12 mouse cellular contexts compared by ENCODE assay signal in genomic region chr8:88227851-88228250, GRCm38 (mm10). TPM values are rescaled to one million over a fixed set of nuclear protein-coding genes. Genes with fewer than 3 reads are reported as not detected.
A peak's percentile ranks its signal among the peaks of the same experiment; 100 is the strongest.
DNase-seq lines count a peak whose midpoint lies in the region; ATAC-seq lines count a peak whose summit lies in the region.
"Had no signal": no experiment of that assay in that cellular context is flagged by ENCODE, and none has a peak within 500 bp of the region (broad histone marks: within the 10 kb centered on the region; RNA-seq: fewer than 3 reads in every experiment).

No protein-coding gene starts in this region.

- H3K4me1 ChIP-seq in hindbrain, embryonic 13.5 days (replicated peaks) = peaks cover 32% of the 10 kb centered on the region
- H3K4me1 ChIP-seq in hindbrain, embryonic 11.5 days (replicated peaks; ENCODE audit: control insufficient read depth, insufficient read depth, low read length) = peaks cover 16% of the 10 kb centered on the region
- H3K4me1 ChIP-seq in midbrain, embryonic 14.5 days (ENCODE audit: control insufficient read depth, insufficient read depth, low read length) = peaks cover 22% of the 10 kb centered on the region
- peaks cover 23% of the 10 kb centered on the region for H3K4me1 ChIP-seq in midbrain, embryonic 11.5 days (ENCODE audit: control insufficient read depth, insufficient read depth, low read length)
- peaks cover 13% of the 10 kb centered on the region for H3K4me1 ChIP-seq in stomach, embryonic 16.5 days (ENCODE audit: control insufficient read depth, insufficient read depth, low read length)

- H3K4me3 ChIP-seq in hindbrain, embryonic 13.5 days = no peak overlapping the region
- no peak overlapping the region for H3K4me3 ChIP-seq in hindbrain, embryonic 11.5 days (ENCODE audit: low read depth, low read length)
- no peak overlapping the region for H3K4me3 ChIP-seq in midbrain, embryonic 14.5 days (replicated peaks; ENCODE audit: low read depth, low read length)
- no peak overlapping the region for H3K4me3 ChIP-seq in midbrain, embryonic 11.5 days (ENCODE audit: low read depth, low read length)
- no peak overlapping the region for H3K4me3 ChIP-seq in stomach, embryonic 16.5 days (replicated peaks; ENCODE audit: low read length)
- H3K4me3 ChIP-seq: erythroblast, embryonic 14.5 days; left cerebral cortex, adult 2 months had no signal

- no peaks in the 10 kb centered on the region for H3K9me3 ChIP-seq in hindbrain, embryonic 13.5 days
- no peaks in the 10 kb centered on the region for H3K9me3 ChIP-seq in hindbrain, embryonic 11.5 days (ENCODE audit: control insufficient read depth, low read length)
- H3K9me3 ChIP-seq in midbrain, embryonic 14.5 days (ENCODE audit: control insufficient read depth, low read length) = no peaks in the 10 kb centered on the region
- H3K9me3 ChIP-seq in midbrain, embryonic 11.5 days (ENCODE audit: control insufficient read depth, low read length) = no peaks in the 10 kb centered on the region
- no peaks in the 10 kb centered on the region for H3K9me3 ChIP-seq in stomach, embryonic 16.5 days (replicated peaks; ENCODE audit: control insufficient read depth, low read length)

- ATAC-seq in cerebellum, adult (ENCODE audit: insufficient number of reproducible peaks, low FRiP score, low TSS enrichment) = 0 out of 2 replicates have a peak, but pooled peaks have one; percentile 56
- no peak for ATAC-seq in hindbrain, embryonic 13.5 days (ENCODE audit: low FRiP score)
- no peak for ATAC-seq in hindbrain, embryonic 11.5 days (ENCODE audit: low FRiP score)
- ATAC-seq in midbrain, embryonic 14.5 days (ENCODE audit: low FRiP score, low TSS enrichment) = no peak
- ATAC-seq in midbrain, embryonic 11.5 days (ENCODE audit: low FRiP score) = no peak
- ATAC-seq in stomach, embryonic 16.5 days (ENCODE audit: insufficient read depth, low FRiP score) = no peak

- WGBS in hindbrain, embryonic 13.5 days = 61% methylated on average over 6 of the region's 6 CpGs
- 67% methylated on average over 6 of the region's 6 CpGs for WGBS in hindbrain, embryonic 11.5 days
- WGBS in midbrain, embryonic 14.5 days = 68% methylated on average over 6 of the region's 6 CpGs
- WGBS in midbrain, embryonic 11.5 days = 63% methylated on average over 6 of the region's 6 CpGs
- WGBS in stomach, embryonic 16.5 days = 59% methylated on average over 6 of the region's 6 CpGs

- no peaks in the 10 kb centered on the region for H3K27me3 ChIP-seq in hindbrain, embryonic 13.5 days
- H3K27me3 ChIP-seq in hindbrain, embryonic 11.5 days (ENCODE audit: control insufficient read depth, insufficient read depth, low read length) = no peaks in the 10 kb centered on the region
- no peaks in the 10 kb centered on the region for H3K27me3 ChIP-seq in midbrain, embryonic 14.5 days (ENCODE audit: control insufficient read depth, insufficient read depth, low read length)
- no peaks in the 10 kb centered on the region for H3K27me3 ChIP-seq in midbrain, embryonic 11.5 days (ENCODE audit: control insufficient read depth, insufficient read depth, low read length)
- H3K27me3 ChIP-seq in stomach, embryonic 16.5 days (ENCODE audit: control insufficient read depth, insufficient read depth, low read length) = no peaks in the 10 kb centered on the region

- no peak for DNase-seq in cerebellum, adult 11 months
- no peak for DNase-seq in hindbrain, embryonic 11.5 days (ENCODE audit: low spot score)
- DNase-seq in midbrain, embryonic 14.5 days = peak; percentile 12
- no peak for DNase-seq in midbrain, embryonic 11.5 days (ENCODE audit: low spot score, missing footprints)
- DNase-seq in right cerebral cortex, adult 18-20 months = no peak
- DNase-seq: adrenal gland, adult 8-10 months had no signal

- no peak overlapping the region for H3K9ac ChIP-seq in hindbrain, embryonic 13.5 days
- H3K9ac ChIP-seq in hindbrain, embryonic 11.5 days (ENCODE audit: low read depth, low read length) = no peak overlapping the region
- no peak overlapping the region for H3K9ac ChIP-seq in midbrain, embryonic 14.5 days (replicated peaks; ENCODE audit: low read length)
- no peak overlapping the region for H3K9ac ChIP-seq in midbrain, embryonic 11.5 days (ENCODE audit: low read length)
- H3K9ac ChIP-seq in stomach, embryonic 16.5 days (ENCODE audit: low read length) = no peak overlapping the region

- H3K4me2 ChIP-seq in hindbrain, embryonic 13.5 days = 0 out of 2 replicates have a peak overlapping the region, but pooled peaks have one; percentile 1
- no peak overlapping the region for H3K4me2 ChIP-seq in hindbrain, embryonic 11.5 days (replicated peaks; ENCODE audit: low read depth, low read length)
- no peak overlapping the region for H3K4me2 ChIP-seq in midbrain, embryonic 14.5 days (ENCODE audit: low read length)
- H3K4me2 ChIP-seq in midbrain, embryonic 11.5 days = no peak overlapping the region
- 0 out of 2 replicates have a peak overlapping the region, but pooled peaks have one; percentile 21 for H3K4me2 ChIP-seq in stomach, embryonic 16.5 days (ENCODE audit: low read depth, low read length)
- H3K4me2 ChIP-seq: heart, embryonic 11.5 days had no signal

- no peak overlapping the region for H3K27ac ChIP-seq in hindbrain, embryonic 13.5 days
- H3K27ac ChIP-seq in hindbrain, embryonic 11.5 days (ENCODE audit: low read depth, low read length) = no peak overlapping the region
- H3K27ac ChIP-seq in midbrain, embryonic 14.5 days (replicated peaks; ENCODE audit: low read depth, low read length) = no peak overlapping the region
- H3K27ac ChIP-seq in midbrain, embryonic 11.5 days (ENCODE audit: low read depth, low read length) = no peak overlapping the region
- H3K27ac ChIP-seq in stomach, embryonic 16.5 days (ENCODE audit: low read length) = no peak overlapping the region
- H3K27ac ChIP-seq: left cerebral cortex, adult 2 months had no signal

- H3K36me3 ChIP-seq in hindbrain, embryonic 13.5 days = no peaks in the 10 kb centered on the region
- no peaks in the 10 kb centered on the region for H3K36me3 ChIP-seq in hindbrain, embryonic 11.5 days (ENCODE audit: control insufficient read depth, insufficient read depth, low read length)
- no peaks in the 10 kb centered on the region for H3K36me3 ChIP-seq in midbrain, embryonic 14.5 days (ENCODE audit: control insufficient read depth, insufficient read depth, low read length)
- H3K36me3 ChIP-seq in midbrain, embryonic 11.5 days (ENCODE audit: control insufficient read depth, insufficient read depth, low read length) = no peaks in the 10 kb centered on the region
- no peaks in the 10 kb centered on the region for H3K36me3 ChIP-seq in stomach, embryonic 16.5 days (ENCODE audit: control insufficient read depth, insufficient read depth, low read length)

RNA-seq across cellular contexts. Expression of gene Tent4b, which starts 28.8 kb away (rescaled TPM):
- 9.5 and 9.9 TPM in 2 replicates for polyA plus RNA-seq in hindbrain, embryonic 13.5 days (2015; fragmentation: Nextera tagmentation; extraction: Ambion mirVana)
- polyA plus RNA-seq in hindbrain, embryonic 11.5 days (2014; fragmentation: Nextera tagmentation; extraction: Ambion mirVana) = 12.1 and 14.5 TPM in 2 replicates
- 16.0 and 16.3 TPM in 2 replicates for polyA plus RNA-seq in midbrain, embryonic 14.5 days (2014; fragmentation: Nextera tagmentation; extraction: Ambion mirVana)
- polyA plus RNA-seq in midbrain, embryonic 11.5 days (2014; fragmentation: Nextera tagmentation; extraction: Ambion mirVana) = 12.5 and 15.0 TPM in 2 replicates
- 5.6 and 5.9 TPM in 2 replicates for polyA plus RNA-seq in stomach, embryonic 16.5 days (2015; fragmentation: Nextera tagmentation; extraction: Ambion mirVana)

RNA-seq across cellular contexts. Expression of gene Adcy7, which starts 44.4 kb away (rescaled TPM):
- polyA plus RNA-seq in hindbrain, embryonic 13.5 days (2015; fragmentation: Nextera tagmentation; extraction: Ambion mirVana) = 2.3 and 2.7 TPM in 2 replicates
- 1.7 and 2.5 TPM in 2 replicates for polyA plus RNA-seq in hindbrain, embryonic 11.5 days (2014; fragmentation: Nextera tagmentation; extraction: Ambion mirVana)
- 1.8 and 2.6 TPM in 2 replicates for polyA plus RNA-seq in midbrain, embryonic 14.5 days (2014; fragmentation: Nextera tagmentation; extraction: Ambion mirVana)
- 1.8 and 2.1 TPM in 2 replicates for polyA plus RNA-seq in midbrain, embryonic 11.5 days (2014; fragmentation: Nextera tagmentation; extraction: Ambion mirVana)
- polyA plus RNA-seq in stomach, embryonic 16.5 days (2015; fragmentation: Nextera tagmentation; extraction: Ambion mirVana) = 8.7 and 8.9 TPM in 2 replicates

Comparison
In these comparisons a context has a peak if more than half of its experiments do, and no peak if none do; other contexts are left out.
1. H3K4me2 ChIP-seq: peak in hindbrain, embryonic 13.5 days (single experiment) and stomach, embryonic 16.5 days (single experiment); none in hindbrain, embryonic 11.5 days (single experiment), midbrain, embryonic 14.5 days (single experiment) and midbrain, embryonic 11.5 days (single experiment).